Mouse (Mus musculus) heart, adult 18-20 months (tissue): ENCODE results near the gene Mphosph8. TPM values are rescaled to one million over a fixed set of nuclear protein-coding genes. Genes with fewer than 3 reads are reported as not detected.
A peak's percentile ranks its signal among the peaks of the same experiment; 100 is the strongest.

Source experiments
- DNase-seq, 2 experiments: peaks; one replicate each; pipeline ENCODE4 v3.0.0; 2021 to 2022; ENCODE audit warnings: mixed read lengths in 1 of 2
- long read RNA-seq, 2 experiments: library from polyadenylated mRNA; stranded (forward); transcript quantifications; one replicate each; pipeline ENCODE4 v2.0.0; 2021
- total RNA-seq, 2 experiments: library from RNA; stranded (reverse); gene quantifications; 2 replicates each; pipeline ENCODE4 v1.2.3; 2021

Mphosph8 gene
- total RNA-seq, result 10 to 100 TPM; 27.0 to 29.0 TPM
- long read RNA-seq, experiment 1, transcript Mphosph8-201 (14 exons, 2,939 nt), result major isoform, 19 of 30 reads
- long read RNA-seq, experiment 1, partial matches to known transcripts, result 8 of 30 reads
- long read RNA-seq, experiment 1, other reads (novel, unspliced or antisense), result 3 of 30 reads
- long read RNA-seq, experiment 2, partial matches to known transcripts, result 2 of 6 reads
- long read RNA-seq, experiment 2, other reads (novel, unspliced or antisense), result 0 of 6 reads

GRCm38 (mm10) chr14:56667969-56668802, at the start of gene Mphosph8:
Gene Mphosph8, plus strand, starts transcription at chr14:56668248.
- peak; percentile 100 for DNase-seq

GRCm38 (mm10) chr14:56620425-56620824, 47.6 kb upstream of the Mphosph8 start:
- peak; percentile 28 to 55 for DNase-seq

- DNase-seq, result no peak
Observed at GRCm38 (mm10) chr14:56626202-56626601, 41.8 kb upstream of the Mphosph8 start.

- DNase-seq, result no peak
Observed at GRCm38 (mm10) chr14:56628336-56628735, 39.7 kb upstream of the Mphosph8 start.

GRCm38 (mm10) chr14:56631109-56631508, 36.9 kb upstream of the Mphosph8 start:
- DNase-seq, result no peak

GRCm38 (mm10) chr14:56647206-56647605, 20.8 kb upstream of the Mphosph8 start:
- DNase-seq, result no peak

- no peak for DNase-seq
Observed at GRCm38 (mm10) chr14:56649448-56649847, 18.6 kb upstream of the Mphosph8 start.

GRCm38 (mm10) chr14:56665651-56666050, 2.4 kb upstream of the Mphosph8 start:
- peak; percentile 36 to 47 for DNase-seq

GRCm38 (mm10) chr14:56666909-56667308, 1.1 kb upstream of the Mphosph8 start:
- DNase-seq, result no peak

- no peak for DNase-seq
Observed at GRCm38 (mm10) chr14:56669046-56669620, 1.1 kb downstream of the Mphosph8 start.

GRCm38 (mm10) chr14:56685426-56685825, 17.4 kb downstream of the Mphosph8 start:
- no peak for DNase-seq

- no peak for DNase-seq
Observed at GRCm38 (mm10) chr14:56689116-56689515, 21.1 kb downstream of the Mphosph8 start.

- no peak for DNase-seq
Observed at GRCm38 (mm10) chr14:56689766-56690165, 21.7 kb downstream of the Mphosph8 start.

GRCm38 (mm10) chr14:56695495-56695894, 27.4 kb downstream of the Mphosph8 start:
- DNase-seq, result no peak

- no peak for DNase-seq
Observed at GRCm38 (mm10) chr14:56697836-56698235, 29.8 kb downstream of the Mphosph8 start.

- no peak for DNase-seq
Observed at GRCm38 (mm10) chr14:56702644-56703043, 34.6 kb downstream of the Mphosph8 start.

GRCm38 (mm10) chr14:56705687-56706086, 37.6 kb downstream of the Mphosph8 start:
- no peak for DNase-seq

- DNase-seq, result no peak
Observed at GRCm38 (mm10) chr14:56726493-56726892, 58.4 kb downstream of the Mphosph8 start.

GRCm38 (mm10) chr14:56740175-56740574, 72.1 kb downstream of the Mphosph8 start:
- no peak for DNase-seq
